Mouse (Mus musculus) fat pad, adult 2 months (tissue): ENCODE data around the gene Slc17a7.
"Not testable (repeated sequence)": the region's sequence is repeated elsewhere in the genome, so short reads cannot be mapped to it uniquely, and the experiment has no call there.

Experiments
- DNase-seq: peaks from one replicate; pipeline ENCODE4 v3.0.0-alpha.2; 2011; ENCODE audit warnings: low read depth, low spot score; ENCODE audit errors: extremely low read depth

The Slc17a7 gene

DNA sequence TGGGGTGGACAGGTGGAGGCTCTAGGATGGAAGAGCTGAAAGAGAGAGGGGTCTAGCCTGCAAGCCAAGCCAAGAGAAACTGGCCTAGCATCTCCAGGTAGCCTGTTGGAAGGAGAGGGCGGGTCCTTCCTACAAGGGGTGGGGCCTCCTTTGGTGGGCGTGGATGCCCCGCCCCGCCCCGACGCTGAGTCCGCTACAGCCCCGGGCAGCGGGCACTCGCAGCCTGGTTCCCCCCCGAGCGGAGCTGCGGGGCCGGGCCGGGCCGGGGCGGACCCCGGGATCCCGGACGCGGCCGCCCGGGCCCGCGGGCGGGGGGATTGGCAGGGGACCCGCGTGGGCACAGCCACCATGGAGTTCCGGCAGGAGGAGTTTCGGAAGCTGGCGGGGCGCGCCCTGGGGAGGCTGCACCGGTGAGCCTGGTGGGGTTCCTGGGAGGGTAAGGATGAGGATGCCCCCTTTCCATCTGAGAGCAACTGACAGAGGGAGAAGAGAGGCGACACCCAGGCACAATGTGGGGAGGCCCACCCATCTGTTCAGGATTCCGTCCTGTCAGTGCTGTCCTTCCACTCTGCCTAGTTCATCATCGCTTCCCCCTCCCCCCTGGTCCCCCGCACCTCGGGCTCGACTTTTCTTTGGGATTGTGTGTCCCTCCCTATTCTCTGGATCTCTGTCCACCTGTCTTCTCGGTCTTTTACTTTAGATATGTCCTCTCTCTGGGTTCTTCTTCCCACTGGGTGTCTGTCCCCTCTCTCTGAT is at the start of gene Slc17a7:
Slc17a7 (plus strand) TSS at position 215 of the 756 bp plus-strand sequence.
- DNase-seq = no peak

DNA sequence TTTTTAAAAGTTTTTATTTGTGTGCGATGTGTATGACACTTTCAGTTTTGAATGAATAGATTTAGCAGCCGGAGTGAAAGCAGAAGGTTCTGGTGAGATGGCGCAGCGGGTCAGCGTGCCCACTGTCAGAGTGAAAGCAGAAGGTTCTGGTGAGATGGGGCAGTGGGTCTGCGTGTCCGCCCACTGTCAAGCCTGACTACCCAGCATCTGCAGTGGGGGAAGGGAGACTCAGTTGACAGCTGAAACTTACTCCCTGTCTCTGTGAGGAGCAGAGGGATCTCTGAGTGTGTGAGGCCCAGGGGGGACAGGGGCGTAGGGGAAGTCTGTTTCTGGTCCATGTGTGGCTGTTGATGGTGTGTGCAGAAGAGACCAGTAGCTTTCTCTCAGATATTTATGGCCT is 46.2 kb upstream of the Slc17a7 start:
- DNase-seq = no peak

DNA sequence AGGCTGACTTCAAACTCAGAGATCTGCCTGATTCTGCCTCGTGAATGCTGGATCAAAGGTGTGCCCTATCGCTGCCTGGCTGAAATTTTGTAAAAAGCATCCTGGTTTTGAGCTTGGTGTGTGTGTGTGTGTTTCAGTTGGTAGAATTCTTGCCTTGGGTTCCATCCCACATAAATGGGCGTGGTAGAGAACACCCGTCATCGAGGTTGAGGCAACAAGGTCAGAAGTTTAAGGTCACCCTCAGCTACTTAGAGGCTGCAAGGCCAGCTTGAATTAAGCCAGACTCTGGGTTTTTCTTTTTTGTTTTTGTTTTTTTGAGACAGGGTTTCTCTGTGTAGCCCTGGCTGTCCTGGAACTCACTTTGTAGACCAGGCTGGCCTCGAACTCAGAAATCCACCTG is 45.4 kb upstream of the Slc17a7 start:
- no peak for DNase-seq

DNA sequence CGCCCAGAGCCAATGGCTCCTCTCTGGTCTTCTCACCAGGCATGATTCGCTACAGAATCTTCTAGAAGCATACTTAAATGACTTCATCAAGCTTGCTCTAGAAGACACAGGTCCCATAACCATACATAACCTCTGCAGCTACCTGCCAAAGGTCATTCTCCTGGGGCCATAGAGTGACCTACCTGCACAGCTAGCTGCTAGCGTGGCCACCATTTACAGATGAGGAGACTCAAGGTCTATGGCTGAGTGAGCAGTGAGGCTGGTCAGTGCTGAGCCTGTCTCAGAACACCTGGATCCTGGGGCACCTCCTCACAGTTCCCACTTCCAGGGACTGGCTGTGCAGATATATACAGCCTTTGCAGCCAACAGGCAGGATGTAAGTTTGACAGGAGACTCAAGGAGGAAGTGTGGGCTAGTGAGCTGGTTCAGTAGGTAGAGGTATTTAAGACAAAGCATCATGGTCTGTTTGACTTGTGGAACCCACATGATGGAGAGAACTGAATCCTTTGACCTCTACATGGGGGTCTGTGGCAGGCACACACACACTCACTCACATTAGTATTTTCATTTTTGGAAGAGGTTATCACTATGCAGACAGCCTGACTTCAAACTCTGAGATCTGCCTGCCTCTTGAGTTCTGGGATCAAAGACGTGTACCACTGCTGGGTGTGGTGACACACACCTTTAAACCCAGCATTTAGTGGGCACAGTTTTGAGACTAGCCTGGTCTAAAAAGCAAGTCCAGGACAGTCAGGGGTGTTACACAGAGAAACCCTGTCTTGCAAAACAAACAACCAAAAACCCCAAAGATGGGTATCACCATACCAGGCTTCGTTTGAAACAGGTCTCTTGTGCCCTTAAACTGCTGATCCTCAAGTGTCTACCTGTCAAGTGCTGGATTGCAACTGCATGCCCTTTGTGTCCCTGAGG is 43.7 kb upstream of the Slc17a7 start:
- DNase-seq = no peak

DNA sequence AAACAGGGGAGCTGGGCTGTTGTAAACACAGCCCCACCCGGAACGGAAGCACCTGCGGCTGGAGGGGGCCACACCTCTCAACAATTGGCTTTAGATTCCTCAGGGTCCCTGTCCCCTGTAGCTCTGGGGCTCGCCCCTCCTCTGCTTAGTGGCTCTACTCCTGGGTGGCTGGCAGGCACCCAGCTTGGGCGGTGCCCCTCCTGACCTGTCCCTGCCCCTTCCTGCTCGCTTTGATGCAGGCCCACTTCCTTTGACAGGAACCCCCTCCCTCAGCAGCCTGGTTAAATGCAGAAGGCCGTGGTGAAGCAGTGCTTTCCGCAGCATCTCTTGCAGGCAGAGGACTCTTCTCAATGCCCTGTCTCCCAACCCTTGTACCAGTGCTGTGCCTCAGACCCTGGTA is 42.3 kb upstream of the Slc17a7 start:
- no peak for DNase-seq

DNA sequence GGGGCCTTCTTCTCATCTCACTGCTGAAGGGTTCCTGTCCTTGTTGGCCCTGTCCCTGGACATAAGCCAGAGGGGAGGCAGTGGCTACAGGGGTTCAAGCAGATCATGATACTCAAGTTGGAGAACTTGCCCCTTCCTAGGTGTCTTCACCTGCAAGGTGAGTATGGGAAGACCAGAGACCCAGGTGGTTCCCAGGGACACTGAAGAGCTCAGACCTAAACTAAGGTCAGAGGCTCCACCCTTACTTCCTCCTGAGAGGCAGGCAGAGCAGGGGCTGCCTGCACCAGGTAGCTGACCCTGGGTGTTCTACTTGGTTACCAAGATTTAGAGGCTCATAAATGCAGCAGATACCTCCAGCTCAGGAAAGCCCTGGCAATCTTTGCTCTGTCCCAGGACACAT is 41.8 kb upstream of the Slc17a7 start:
- no peak for DNase-seq

DNA sequence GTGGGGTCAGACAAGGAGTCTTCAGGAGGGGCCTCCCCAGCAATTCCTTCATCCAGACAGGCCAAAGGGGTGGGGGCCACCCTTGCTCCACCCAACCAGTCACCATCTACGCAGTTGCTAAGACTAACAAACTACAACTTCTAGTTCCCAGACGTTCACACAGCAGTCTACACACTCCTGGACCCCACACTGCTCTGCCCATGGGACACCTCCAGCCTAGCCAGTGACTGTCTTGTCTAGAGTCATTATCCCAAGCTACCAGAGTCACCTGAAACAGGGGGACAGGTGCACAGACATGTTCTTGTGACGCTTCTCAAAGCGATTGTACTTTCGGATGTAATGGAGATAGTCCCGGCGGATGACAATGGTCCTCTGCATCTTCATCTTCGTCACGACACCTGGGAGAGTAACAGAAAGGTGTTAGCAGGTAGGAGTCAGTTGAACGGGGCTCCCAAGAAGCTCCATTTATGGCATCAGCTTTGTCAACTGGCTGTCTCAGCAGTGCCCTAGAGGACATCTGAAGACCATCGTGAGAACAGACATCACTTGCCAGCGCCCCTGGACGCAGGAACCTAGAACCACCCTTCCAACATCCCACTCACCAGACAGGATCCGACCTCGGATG is 41.1 kb upstream of the Slc17a7 start:
- DNase-seq = no peak

DNA sequence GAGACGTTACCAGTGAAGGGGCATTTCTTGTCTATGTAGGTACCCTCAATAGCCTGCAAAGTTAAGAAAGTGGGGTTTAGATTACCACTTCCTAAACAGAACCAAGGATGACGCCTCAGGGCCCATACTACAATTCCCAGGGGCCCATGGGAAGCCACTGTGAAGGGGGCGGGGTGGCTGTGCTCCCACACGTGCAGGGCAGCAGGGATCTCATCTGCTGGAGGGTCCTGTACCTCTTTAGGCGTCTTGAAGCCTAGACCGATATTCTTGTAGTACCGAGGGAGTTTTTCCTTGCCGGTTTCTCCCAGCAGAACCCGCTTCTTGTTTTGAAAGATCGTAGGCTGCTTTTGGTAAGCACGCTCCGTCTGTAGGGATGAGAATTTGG is 40.6 kb upstream of the Slc17a7 start:
- DNase-seq = no peak

DNA sequence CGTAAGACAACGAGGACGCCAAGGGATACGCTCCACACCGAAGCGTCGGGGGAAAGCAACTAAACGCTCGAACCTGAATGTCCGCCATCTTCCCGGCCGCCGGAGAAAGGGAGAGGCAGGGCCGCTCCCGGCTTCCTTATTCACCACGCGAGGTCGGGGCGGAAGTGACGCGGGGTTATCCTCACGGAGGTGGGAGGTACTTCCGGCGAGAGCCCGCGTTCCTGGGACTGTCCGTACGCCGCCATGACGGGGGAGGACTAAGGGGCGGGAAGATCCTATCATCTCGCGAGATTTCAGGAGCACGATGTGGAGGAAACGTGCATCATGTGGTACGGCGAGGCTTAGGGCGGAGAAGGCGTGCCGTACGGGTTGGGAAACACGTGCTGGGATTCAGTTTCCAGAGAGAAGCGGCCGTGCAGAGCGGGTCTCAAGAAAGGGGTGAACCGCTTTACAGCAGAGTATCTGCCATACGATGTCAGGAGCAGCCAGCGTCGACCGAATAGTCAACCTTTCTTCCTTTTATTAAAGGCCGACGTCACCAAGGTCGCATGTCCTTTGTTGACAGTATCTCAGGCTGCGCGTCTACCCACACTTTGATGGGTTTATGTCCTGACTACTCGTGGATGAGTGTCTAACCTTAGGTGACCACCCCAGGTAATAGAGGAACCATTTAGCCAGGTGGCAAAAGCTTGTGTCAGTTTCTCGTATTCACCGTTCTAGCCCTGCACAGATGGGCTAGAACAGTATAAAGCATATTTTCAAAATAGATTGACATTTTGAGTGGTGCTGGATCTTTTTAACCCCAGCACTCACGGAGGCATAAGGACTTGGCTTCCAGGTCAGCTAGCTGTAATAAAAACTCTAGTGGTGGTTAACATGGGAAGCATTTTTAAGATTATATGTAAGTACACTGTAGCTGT is 39.3 kb upstream of the Slc17a7 start, which contains the start of gene Rps11:
Rps11 (minus strand) TSS at position 216 of the 920 bp plus-strand sequence.
- peak; percentile 95 for DNase-seq

DNA sequence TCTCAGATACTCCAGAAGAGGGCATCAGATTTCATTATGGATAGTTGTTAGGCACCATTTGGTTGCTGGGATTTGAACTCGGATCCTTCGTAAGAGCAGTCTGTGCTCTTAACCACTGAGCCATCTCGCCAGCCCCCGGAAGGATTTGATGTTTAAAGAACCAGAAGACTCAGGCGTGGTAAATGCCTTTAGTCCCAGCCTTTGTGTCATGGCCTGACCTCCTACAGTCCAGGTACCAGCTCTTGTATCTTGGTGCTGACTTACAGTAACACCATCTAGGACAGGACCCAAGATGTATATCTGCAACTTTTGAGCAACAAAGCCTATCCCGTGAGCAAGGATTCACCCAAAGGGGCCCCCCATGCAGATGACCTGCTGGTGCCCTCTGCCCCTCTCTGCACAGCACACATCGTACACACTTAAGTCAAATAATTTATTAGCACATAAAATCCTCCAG is 38.6 kb upstream of the Slc17a7 start:
- DNase-seq = no peak

DNA sequence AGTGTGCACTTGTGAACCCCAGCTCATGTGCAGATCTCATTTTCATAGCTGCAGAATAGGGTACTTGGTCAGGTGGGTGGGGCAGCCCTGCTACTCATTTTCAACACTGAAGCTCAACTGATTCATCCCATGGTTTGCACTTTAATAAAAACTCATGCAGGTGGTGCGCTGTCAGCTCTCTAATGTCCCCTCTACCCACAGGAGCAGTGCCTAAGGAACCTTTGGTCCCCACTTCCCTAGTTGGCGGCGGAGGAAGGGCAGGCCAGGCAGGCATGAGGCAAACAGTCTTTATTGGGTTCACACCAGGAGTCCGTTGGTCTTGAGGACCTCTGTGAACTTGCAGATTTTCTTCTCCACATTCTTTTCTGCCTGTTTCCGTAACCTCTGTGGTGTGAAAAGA is 38.1 kb upstream of the Slc17a7 start:
- DNase-seq = not testable (repeated sequence)

DNA sequence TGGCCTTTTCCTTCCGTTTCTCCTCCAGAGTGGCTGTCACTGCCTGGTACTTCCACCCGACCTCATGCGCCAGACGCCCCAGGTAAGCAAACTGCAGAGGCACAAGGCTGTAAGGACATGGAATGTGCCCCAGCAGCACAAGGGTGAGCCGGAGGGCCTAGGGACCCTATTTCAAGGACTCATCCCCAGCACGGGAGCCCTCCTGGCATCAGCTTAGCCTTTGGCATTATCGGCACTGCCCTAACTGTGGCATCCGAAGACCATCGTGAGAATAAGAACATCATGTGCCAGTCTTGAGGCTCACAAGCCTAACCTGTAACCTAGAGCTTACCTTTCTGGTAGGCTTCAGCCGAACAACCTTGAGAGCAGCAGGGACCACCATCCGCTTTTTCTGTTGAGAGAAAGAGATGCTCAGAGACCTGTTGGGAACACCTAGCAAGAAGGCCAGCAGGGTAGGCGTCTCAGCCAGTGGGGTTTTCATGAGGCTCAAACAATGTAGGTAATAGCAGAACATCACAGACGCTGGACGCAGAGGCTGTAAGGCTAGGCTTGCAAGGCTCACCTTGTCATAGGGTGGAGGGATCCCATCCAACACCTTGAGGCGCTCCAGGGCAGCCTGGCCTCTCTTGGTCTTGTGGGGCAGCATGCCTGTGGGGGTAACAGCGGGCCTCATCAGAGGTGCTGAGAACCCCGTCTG is 37.5 kb upstream of the Slc17a7 start:
- no peak for DNase-seq

DNA sequence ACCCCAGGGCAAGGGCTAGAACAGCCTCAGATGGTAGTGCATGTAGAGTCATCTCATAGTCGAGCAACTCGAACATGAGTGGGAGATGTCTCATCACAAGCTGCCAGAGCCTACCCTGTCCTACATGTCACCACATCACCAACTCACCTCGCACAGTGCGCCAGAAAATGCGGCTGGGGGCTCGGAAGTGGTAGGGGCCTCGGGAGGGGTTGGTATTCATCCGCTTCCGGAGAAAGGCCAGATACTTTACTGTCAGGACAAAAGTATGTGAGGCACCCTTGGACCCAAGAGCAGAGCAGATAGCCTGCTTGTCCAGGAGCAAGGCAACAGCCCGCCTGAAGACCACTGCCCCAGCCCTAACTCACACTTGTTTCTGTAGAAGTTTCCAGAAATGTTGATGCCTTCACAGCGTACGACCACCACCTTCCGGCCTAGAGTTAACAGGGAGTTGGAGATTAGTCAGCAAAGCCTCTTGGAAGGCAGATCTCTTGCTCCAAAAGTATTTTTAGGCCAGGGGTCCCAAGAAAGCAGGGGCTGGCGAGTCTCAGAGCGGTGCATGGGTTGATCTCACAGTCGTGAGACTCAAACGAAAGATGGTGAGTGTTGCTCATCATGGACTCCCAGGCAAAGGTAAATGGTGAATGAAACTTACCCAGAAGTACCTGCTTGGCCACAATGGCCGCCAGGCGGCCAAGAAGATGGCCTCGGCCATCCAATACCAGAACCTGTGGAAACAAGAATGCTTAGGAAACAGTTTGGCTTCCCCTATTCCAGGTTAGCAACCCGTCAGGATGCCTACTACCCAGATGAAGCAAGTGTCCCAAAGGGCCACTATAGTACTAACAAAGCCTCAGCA is 36.7 kb upstream of the Slc17a7 start:
- no peak for DNase-seq

DNA sequence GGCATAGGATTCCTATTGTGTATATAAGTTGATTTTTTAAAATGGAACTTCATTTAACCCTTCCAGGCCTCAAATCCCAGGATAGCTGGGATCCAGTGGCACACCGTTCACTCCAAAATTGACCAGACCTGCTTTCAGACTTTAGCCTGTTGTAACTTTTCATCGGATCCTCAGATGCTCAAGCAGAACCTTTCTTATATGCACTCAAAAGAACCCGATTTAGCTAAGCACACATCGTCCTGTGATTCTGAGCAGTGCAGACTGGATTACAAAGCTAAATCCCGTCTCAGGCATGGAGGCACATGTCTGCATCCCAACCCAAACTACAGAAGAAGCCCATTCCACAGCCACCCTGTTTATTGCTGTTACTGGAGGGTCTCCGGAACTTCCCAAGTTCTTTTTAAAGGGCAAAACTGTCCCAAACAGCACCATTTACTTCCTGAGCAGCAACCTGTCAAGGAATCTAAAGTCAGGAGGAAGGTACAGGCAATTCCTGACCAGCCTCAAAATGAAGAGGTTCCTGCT is 36.0 kb upstream of the Slc17a7 start:
- no peak for DNase-seq

DNA sequence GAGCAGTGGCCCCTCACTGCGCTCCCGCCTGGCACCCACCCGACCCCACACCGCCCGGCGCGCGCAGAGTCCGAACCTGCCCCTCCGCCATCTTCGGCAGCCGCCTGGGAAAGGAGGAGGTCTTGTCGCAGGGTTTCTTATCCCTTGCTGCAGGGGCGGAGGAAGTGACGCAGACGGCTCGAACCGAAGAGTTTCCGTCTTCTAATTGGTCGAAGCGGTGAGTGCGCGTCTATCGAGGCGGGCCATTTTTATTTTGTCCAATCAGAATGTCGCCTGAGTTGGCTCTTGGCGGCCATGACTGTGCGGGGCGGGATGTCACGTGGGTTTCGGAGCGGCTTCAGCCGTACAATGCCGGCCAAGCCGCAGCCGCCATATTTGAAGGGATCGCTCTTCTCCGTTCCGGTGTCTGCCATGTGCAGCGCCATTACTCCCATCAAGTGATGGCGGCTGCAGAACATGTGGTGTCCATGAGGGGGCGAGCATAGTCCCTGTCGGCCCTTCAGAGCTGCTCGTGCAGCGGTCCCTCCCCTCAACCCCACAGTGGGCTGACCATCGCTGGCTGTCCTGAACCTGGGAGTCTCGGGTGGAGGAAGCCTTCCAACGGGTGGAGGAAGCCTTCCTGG is 35.0 kb upstream of the Slc17a7 start, which contains the start of gene Rpl13a:
Rpl13a (minus strand) TSS at position 138 of the 623 bp plus-strand sequence.
- peak; percentile 90 for DNase-seq

DNA sequence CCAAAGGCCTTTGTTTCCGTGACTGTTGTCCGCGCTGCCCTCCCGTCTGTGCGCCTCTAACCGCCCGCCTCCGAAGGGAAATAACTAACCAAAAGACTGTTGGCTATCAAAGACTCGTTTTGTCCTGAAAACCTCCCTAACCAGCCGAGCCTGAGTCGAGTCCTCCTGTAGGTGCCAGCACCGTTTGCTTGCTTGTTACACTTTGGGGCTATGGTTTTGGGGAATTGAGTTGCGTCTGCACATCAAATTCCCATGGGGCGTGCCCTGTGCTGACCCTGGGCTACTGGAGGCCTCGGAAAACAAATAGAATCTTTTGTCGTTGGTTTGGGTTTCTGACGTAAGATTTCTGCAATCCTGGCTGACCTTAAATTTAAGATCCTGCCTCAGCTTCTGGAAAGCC is 34.4 kb upstream of the Slc17a7 start:
- no peak for DNase-seq

DNA sequence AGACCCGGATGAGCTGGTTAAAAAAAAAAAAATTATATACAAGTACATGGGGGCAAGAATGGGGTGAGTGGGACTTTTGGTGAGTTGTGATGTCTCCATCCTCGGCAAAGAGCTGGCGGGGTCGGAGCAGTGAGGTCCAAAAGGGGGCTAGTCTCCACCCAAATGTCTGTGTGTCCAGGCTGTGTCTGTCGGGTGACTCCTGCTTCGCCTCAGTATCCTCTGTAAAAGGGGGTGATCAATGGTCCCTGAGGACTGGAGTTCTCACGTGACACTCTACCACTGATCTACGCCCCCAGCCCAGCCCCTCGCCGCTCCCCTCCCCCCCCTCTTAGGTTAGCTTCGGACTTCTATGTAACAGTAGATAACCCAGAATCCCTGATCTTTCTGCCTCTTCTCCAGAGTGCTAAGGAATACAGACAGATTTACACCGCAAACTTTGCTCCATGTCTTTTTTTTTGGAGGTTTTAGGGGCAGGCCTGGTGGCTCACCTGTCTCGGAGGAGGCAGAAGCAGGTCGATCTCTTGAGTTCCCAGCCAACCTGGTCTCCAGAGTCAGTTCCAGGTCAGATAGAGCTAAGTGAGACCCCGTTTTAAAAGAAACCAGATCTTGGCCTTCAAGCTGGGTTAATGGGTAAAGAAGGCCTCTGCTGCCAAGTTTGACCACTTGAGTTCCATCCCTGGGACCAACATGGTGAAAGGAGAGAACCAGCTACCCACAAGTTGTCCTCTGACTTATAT is 33.8 kb upstream of the Slc17a7 start:
- no peak for DNase-seq
